ENCODE assay signal across 8 mouse cellular contexts in the genomic region with DNA sequence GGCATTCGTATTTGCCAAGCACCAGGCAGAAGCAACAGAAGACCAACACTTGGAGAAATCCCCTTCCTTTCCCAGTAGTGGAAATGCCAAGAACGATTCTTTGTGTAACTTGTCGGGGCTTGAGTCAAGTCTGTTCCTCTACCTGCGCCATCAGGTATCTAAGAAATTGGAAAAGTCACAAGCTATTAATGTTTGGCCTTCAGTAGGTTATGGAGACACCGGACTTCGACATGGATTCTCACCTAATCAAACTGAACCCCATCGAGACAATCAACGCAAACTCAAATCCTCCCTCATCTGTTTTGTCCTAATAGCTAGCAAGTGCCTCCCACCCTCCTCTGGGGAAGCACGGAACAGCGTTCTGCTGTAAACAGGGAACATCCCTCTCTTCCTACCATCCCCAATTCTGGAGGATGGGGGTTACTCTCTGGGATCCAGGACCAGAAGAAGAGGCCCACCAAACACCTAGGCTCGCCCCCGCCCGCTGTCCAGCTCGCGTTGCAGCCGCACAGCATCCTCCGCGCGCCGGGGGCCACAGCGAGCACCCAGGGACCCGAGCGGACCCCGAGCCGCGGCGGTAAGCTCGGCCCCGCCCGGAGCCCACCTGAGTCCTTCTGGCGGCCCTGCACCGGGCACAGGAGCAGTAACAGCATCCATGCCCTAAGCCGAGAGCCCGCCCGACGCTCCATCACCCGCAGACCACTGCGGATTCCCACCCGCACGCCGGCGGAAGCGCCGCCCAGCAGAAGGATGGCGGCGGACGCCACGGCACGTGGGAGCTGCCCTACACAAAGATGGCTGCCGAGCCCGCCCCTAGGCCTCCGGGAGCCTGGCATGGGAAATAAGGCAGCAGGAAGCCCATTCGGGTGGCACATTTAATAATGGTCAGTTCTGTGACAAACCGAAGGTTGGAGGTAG. TPM values are rescaled to one million over a fixed set of nuclear protein-coding genes. Genes with fewer than 3 reads are reported as not detected.
DNase-seq lines count a peak whose midpoint lies in the region; ATAC-seq and TF ChIP-seq lines count a peak whose summit lies in the region.

TSS of gene Poglut1 (minus strand) at position 780 of the 918 bp plus-strand sequence.

- peak within 1 kb of the TSS; percentile 83 for H3K9ac ChIP-seq in embryonic facial prominence, embryonic 12.5 days
- H3K9ac ChIP-seq in limb, embryonic 12.5 days (replicated peaks) = peak within 1 kb of the TSS; percentile 83
- peak within 1 kb of the TSS; percentile 92 for H3K9ac ChIP-seq in midbrain, embryonic 14.5 days (replicated peaks; ENCODE audit: low read length)

- H3K4me2 ChIP-seq in embryonic facial prominence, embryonic 12.5 days (replicated peaks) = peak within 1 kb of the TSS; percentile 62
- H3K4me2 ChIP-seq in limb, embryonic 12.5 days = peak within 1 kb of the TSS; percentile 70
- peak within 1 kb of the TSS; percentile 84 for H3K4me2 ChIP-seq in midbrain, embryonic 14.5 days (ENCODE audit: low read length)

- no peaks in the 10 kb centered on the region for H3K9me3 ChIP-seq in embryonic facial prominence, embryonic 12.5 days
- H3K9me3 ChIP-seq in limb, embryonic 12.5 days = 0 out of 2 replicates have a peak, but pooled peaks cover 4% of the 10 kb centered on the region
- H3K9me3 ChIP-seq in midbrain, embryonic 14.5 days (ENCODE audit: control insufficient read depth, low read length) = no peaks in the 10 kb centered on the region

- peaks cover 19% of the 10 kb centered on the region for H3K36me3 ChIP-seq in embryonic facial prominence, embryonic 12.5 days
- H3K36me3 ChIP-seq in kidney, adult 2 months (ENCODE audit: control insufficient read depth, insufficient read depth, low read length) = no peaks in the 10 kb centered on the region
- peaks cover 32% of the 10 kb centered on the region for H3K36me3 ChIP-seq in limb, embryonic 12.5 days
- peaks cover 16% of the 10 kb centered on the region for H3K36me3 ChIP-seq in midbrain, embryonic 14.5 days (ENCODE audit: control insufficient read depth, insufficient read depth, low read length)

- peak within 1 kb of the TSS; percentile 71 for H3K27ac ChIP-seq in embryonic facial prominence, embryonic 12.5 days
- no peak within 1 kb of the TSS for H3K27ac ChIP-seq in kidney, adult 2 months (ENCODE audit: insufficient read depth, low read depth, low read length)
- 0 out of 2 replicates have a peak within 1 kb of the TSS, but pooled peaks have one; percentile 50 for H3K27ac ChIP-seq in limb, embryonic 12.5 days
- H3K27ac ChIP-seq in midbrain, embryonic 14.5 days (replicated peaks; ENCODE audit: low read depth, low read length) = peak within 1 kb of the TSS; percentile 87

- peak; percentile 63 to 69 for DNase-seq in urinary bladder, adult 18-20 months (ENCODE audit: low spot score in 2 of 2)
- DNase-seq in urinary bladder, postnatal 10 days (ENCODE audit: low spot score) = no peak
- DNase-seq in heart, adult 18-20 months = peak; percentile 80 to 83
- DNase-seq in kidney, adult 2 months = peak; percentile 80
- peak; percentile 93 for DNase-seq in midbrain, embryonic 14.5 days
- peak; percentile 56 to 75 for DNase-seq in spleen, adult 18-20 months

- H3K4me3 ChIP-seq in embryonic facial prominence, embryonic 12.5 days = peak within 1 kb of the TSS; percentile 75
- peak within 1 kb of the TSS; percentile 58 for H3K4me3 ChIP-seq in kidney, adult 2 months (ENCODE audit: insufficient read depth, low read depth, low read length)
- peak within 1 kb of the TSS; percentile 85 for H3K4me3 ChIP-seq in limb, embryonic 12.5 days (replicated peaks)
- peak within 1 kb of the TSS; percentile 89 for H3K4me3 ChIP-seq in midbrain, embryonic 14.5 days (replicated peaks; ENCODE audit: low read depth, low read length)

- peaks cover 13% of the 10 kb centered on the region; the same call in 1 of the 2 replicates for H3K4me1 ChIP-seq in embryonic facial prominence, embryonic 12.5 days
- H3K4me1 ChIP-seq in kidney, adult 2 months (ENCODE audit: control insufficient read depth, insufficient read depth, low read length) = peaks cover 4% of the 10 kb centered on the region; the same call in 1 of the 2 replicates
- H3K4me1 ChIP-seq in limb, embryonic 12.5 days (replicated peaks) = peaks cover 18% of the 10 kb centered on the region
- H3K4me1 ChIP-seq in midbrain, embryonic 14.5 days (ENCODE audit: control insufficient read depth, insufficient read depth, low read length) = peaks cover 15% of the 10 kb centered on the region

- peaks cover 15% of the 10 kb centered on the region; the same call in 1 of the 2 replicates for H3K27me3 ChIP-seq in embryonic facial prominence, embryonic 12.5 days
- H3K27me3 ChIP-seq in kidney, adult 2 months (replicated peaks; ENCODE audit: control insufficient read depth, insufficient read depth, low read length) = no peaks in the 10 kb centered on the region
- peaks cover 24% of the 10 kb centered on the region for H3K27me3 ChIP-seq in limb, embryonic 12.5 days
- no peaks in the 10 kb centered on the region for H3K27me3 ChIP-seq in midbrain, embryonic 14.5 days (ENCODE audit: control insufficient read depth, insufficient read depth, low read length)

- peak; percentile 83 for ATAC-seq in embryonic facial prominence, embryonic 12.5 days (ENCODE audit: insufficient number of reproducible peaks, insufficient read depth, low FRiP score, low TSS enrichment)
- peak; percentile 84 for ATAC-seq in limb, embryonic 12.5 days (ENCODE audit: insufficient number of reproducible peaks, insufficient read depth, low FRiP score, low TSS enrichment, low read depth)
- peak; percentile 96 for ATAC-seq in midbrain, embryonic 14.5 days (ENCODE audit: low FRiP score, low TSS enrichment)

- no peak for TF ChIP-seq POLR2A in kidney, adult 2 months (IDR thresholded peaks at IDR 0.05; ENCODE audit: low read depth, low read length)

- no peak for TF ChIP-seq CTCF in kidney, adult 2 months (conservative IDR thresholded peaks at IDR 0.05; ENCODE audit: insufficient read depth, insufficient read length, low read depth, low read length)

- WGBS in embryonic facial prominence, embryonic 12.5 days = 2% methylated on average over 54 of the region's 54 CpGs
- WGBS in kidney, adult 2 months = 2% methylated on average over 54 of the region's 54 CpGs
- 2% methylated on average over 54 of the region's 54 CpGs for WGBS in limb, embryonic 12.5 days
- 2% methylated on average over 54 of the region's 54 CpGs for WGBS in midbrain, embryonic 14.5 days

RNA-seq across cellular contexts. Expression of gene Poglut1, which starts in this region (rescaled TPM):
- polyA plus RNA-seq in embryonic facial prominence, embryonic 12.5 days (2016; fragmentation: Nextera tagmentation; extraction: Ambion mirVana) = 78.8 and 84.8 TPM in 2 replicates
- total RNA-seq in heart, adult 18-20 months (2021) = 10 to 100 TPM; 10.5 to 13.2 TPM
- polyA plus RNA-seq in kidney, adult 2 months (2012; rRNA removed) = 23.5 and 26.2 TPM in 2 replicates
- polyA plus RNA-seq in limb, embryonic 12.5 days (2016; fragmentation: Nextera tagmentation; extraction: Ambion mirVana) = 81.1 and 86.5 TPM in 2 replicates
- polyA plus RNA-seq in midbrain, embryonic 14.5 days (2014; fragmentation: Nextera tagmentation; extraction: Ambion mirVana) = 49.0 and 62.8 TPM in 2 replicates
